Mouse (Mus musculus): ENCODE measurements around the gene Cdc42bpb. TPM values are rescaled to one million over a fixed set of nuclear protein-coding genes. Genes with fewer than 3 reads are reported as not detected.

Cdc42bpb gene
- polyA plus RNA-seq, 1 experiment from 2014 or later: 25.6 TPM

DNA sequence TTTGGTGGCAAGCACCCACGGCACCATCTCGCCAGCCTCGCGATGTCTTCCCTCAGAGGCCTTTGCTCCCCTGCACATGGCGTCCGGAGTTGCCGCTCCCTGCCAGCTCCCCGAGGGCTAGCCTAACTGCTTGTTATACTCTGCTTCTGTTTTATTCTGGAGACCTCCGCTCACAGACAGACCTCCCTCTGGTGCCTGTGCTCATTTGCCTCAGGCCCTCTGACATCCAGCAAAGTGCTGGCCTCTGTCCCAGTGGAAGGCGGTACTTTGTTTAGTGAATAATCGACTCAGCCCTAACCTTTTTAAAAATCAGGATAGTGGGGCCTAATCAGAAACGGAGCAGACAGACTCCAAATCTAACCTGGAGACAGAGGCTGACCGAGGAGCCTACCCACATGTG is 55.7 kb downstream of the Cdc42bpb start:
- ATAC-seq (ENCODE audit: insufficient number of reproducible peaks, insufficient read depth, low FRiP score, low TSS enrichment, low read depth): no peak
- Histone ChIP-seq H3K9me3 (no peaks in the 10 kb centered on the region), H3K36me3 (peaks cover 100% of the 10 kb centered on the region), H3K4me2 (no peak overlapping the region), H3K27me3 (no peaks in the 10 kb centered on the region), H3K4me3 (replicated peaks) (no peak overlapping the region), H3K4me1 (replicated peaks) (no peaks in the 10 kb centered on the region), H3K27ac (no peak overlapping the region), H3K9ac (replicated peaks) (no peak overlapping the region)
- 93% methylated on average over 13 of the region's 13 CpGs for WGBS

DNA sequence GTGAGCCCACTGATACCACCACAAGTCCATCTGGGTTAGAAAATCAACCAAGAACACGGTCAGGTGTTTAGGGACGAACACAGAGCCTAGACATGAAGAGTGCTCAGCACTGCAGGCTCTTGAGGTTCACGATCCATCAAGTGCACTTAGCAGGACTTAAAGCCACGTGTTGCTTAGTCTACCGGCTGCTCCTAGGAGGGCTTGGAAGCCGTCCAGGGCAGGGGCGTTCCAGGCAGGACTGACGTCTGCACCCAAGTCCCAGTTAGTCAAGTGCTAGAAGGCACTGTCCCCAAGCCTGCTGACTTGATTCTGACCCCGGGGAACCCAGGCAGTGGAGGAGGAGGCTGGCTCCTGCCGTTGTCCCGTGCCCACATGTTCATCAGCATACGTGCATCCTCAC is 57.0 kb downstream of the Cdc42bpb start:
- H3K4me1 ChIP-seq (replicated peaks): no peaks in the 10 kb centered on the region
- WGBS: 93% methylated on average over 12 of the region's 12 CpGs
- H3K4me3 ChIP-seq (replicated peaks): no peak overlapping the region
- no peak overlapping the region for H3K27ac ChIP-seq
- peaks cover 100% of the 10 kb centered on the region for H3K36me3 ChIP-seq
- H3K4me2 ChIP-seq: no peak overlapping the region
- no peaks in the 10 kb centered on the region for H3K9me3 ChIP-seq
- H3K9ac ChIP-seq (replicated peaks): no peak overlapping the region
- ATAC-seq (ENCODE audit: insufficient number of reproducible peaks, insufficient read depth, low FRiP score, low TSS enrichment, low read depth): no peak
- no peaks in the 10 kb centered on the region for H3K27me3 ChIP-seq

DNA sequence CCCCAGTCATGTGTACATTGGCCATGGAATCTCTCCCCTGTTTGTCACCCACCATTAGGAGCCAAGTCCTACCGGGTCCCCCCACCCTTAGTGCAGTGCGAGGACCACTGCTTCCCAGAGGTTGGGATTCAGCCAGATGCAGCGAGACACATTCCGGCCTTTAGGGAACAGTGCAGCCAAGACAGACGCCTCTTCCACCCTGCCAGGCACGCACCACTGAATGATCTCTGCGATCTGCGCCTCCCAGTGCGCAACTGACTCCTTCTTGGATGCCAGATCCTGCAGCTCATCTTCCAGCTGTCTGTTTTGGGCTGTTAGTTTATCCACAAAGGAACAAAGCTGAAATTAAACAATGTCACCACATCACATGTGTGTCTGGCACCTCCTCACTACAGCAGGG is 59.8 kb downstream of the Cdc42bpb start:
- Histone ChIP-seq H3K4me2 (no peak overlapping the region), H3K9ac (replicated peaks) (no peak overlapping the region), H3K9me3 (no peaks in the 10 kb centered on the region), H3K36me3 (peaks cover 99% of the 10 kb centered on the region), H3K4me3 (replicated peaks) (no peak overlapping the region), H3K27me3 (no peaks in the 10 kb centered on the region), H3K4me1 (replicated peaks) (no peaks in the 10 kb centered on the region), H3K27ac (no peak overlapping the region)
- WGBS: 93% methylated on average over 9 of the region's 9 CpGs
- ATAC-seq (ENCODE audit: insufficient number of reproducible peaks, insufficient read depth, low FRiP score, low TSS enrichment, low read depth): no peak

DNA sequence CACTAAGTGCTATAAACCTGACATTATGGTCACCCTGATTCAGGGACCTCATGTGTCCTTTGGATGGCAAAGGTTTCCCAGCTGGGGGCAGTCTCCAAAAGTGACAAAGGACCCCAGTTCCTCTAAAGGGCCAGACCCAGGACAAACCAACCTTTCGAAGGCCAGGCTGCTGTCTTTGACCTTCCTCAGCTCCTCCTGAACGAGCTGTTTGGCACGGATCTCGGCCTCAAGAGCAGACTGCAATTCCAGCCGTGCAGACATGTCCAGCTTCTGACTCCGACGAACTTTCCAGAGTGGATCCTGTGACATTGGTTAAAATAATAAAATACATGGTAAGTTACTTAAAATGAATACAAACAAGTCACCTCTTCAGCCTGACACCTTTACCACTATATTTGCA is 63.2 kb downstream of the Cdc42bpb start:
- peaks cover 99% of the 10 kb centered on the region for H3K36me3 ChIP-seq

DNA sequence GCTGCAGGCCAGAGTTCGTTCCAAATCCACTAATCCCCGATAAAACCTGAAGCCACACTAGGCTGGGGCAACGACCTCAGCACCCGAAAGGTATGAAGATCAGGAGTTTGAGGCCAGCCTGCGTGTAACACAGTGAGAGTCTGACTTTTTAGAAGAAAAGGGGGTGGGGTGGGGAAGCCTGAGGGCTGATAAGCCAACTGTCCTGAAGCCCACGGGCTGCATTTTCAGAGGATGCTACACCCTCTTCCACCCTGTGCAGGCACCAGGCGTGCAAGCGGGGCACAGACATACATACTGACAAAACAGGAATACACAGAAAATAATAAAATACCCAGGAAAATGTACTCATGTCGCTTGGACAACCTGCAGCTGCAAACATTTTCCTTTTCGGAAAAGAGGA is 65.7 kb downstream of the Cdc42bpb start:
- Histone ChIP-seq H3K27me3 (no peaks in the 10 kb centered on the region), H3K36me3 (peaks cover 97% of the 10 kb centered on the region), H3K4me3 (replicated peaks) (no peak overlapping the region), H3K9ac (replicated peaks) (no peak overlapping the region), H3K4me1 (replicated peaks) (no peaks in the 10 kb centered on the region), H3K27ac (no peak overlapping the region), H3K4me2 (no peak overlapping the region), H3K9me3 (no peaks in the 10 kb centered on the region)
- no peak for ATAC-seq (ENCODE audit: insufficient number of reproducible peaks, insufficient read depth, low FRiP score, low TSS enrichment, low read depth)
- 94% methylated on average over 10 of the region's 10 CpGs for WGBS

More for the DNA sequence above, 63.2 kb downstream of the Cdc42bpb start:
- Histone ChIP-seq H3K27ac (no peak overlapping the region), H3K9me3 (no peaks in the 10 kb centered on the region), H3K4me2 (no peak overlapping the region), H3K9ac (replicated peaks) (no peak overlapping the region), H3K4me3 (replicated peaks) (no peak overlapping the region), H3K27me3 (no peaks in the 10 kb centered on the region), H3K4me1 (replicated peaks) (no peaks in the 10 kb centered on the region)
- ATAC-seq (ENCODE audit: insufficient number of reproducible peaks, insufficient read depth, low FRiP score, low TSS enrichment, low read depth): no peak
- WGBS: 93% methylated on average over 7 of the region's 7 CpGs

DNA sequence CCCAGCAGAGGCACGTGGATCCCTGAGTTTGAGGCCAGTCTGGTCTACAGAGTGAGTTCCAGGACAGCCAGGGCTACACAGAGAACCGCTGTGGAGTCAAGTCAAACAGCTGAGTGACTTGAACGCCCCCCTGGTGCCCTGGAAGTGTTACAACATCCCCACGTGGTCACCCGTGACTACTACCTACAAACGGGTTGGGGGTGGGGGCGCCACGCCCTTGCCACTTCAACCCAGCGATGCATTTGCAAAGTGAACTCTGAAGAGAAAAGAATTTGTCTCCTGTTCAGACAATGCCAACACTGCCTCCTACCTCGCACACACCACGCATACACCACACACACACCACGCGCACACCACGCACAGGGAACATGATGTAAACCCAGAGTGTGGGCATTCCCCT is 67.6 kb downstream of the Cdc42bpb start:
- H3K27me3 ChIP-seq: no peaks in the 10 kb centered on the region
- no peaks in the 10 kb centered on the region for H3K9me3 ChIP-seq
- 91% methylated on average over 14 of the region's 14 CpGs for WGBS
- no peak overlapping the region for H3K27ac ChIP-seq
- no peak overlapping the region for H3K4me2 ChIP-seq
- no peak for ATAC-seq (ENCODE audit: insufficient number of reproducible peaks, insufficient read depth, low FRiP score, low TSS enrichment, low read depth)
- no peaks in the 10 kb centered on the region for H3K4me1 ChIP-seq (replicated peaks)
- no peak overlapping the region for H3K4me3 ChIP-seq (replicated peaks)
- peaks cover 97% of the 10 kb centered on the region for H3K36me3 ChIP-seq
- H3K9ac ChIP-seq (replicated peaks): no peak overlapping the region

- no peaks in the 10 kb centered on the region for H3K9me3 ChIP-seq
- no peaks in the 10 kb centered on the region for H3K27me3 ChIP-seq
- WGBS: 78% methylated on average over 12 of the region's 12 CpGs
- no peaks in the 10 kb centered on the region for H3K4me1 ChIP-seq (replicated peaks)
- H3K9ac ChIP-seq (replicated peaks): no peak overlapping the region
- no peak overlapping the region for H3K27ac ChIP-seq
- no peak overlapping the region for H3K4me2 ChIP-seq
- no peak overlapping the region for H3K4me3 ChIP-seq (replicated peaks)
- H3K36me3 ChIP-seq: peaks cover 97% of the 10 kb centered on the region
- ATAC-seq (ENCODE audit: insufficient number of reproducible peaks, insufficient read depth, low FRiP score, low TSS enrichment, low read depth): no peak
Measured at GRCm38 (mm10) chr12:111309256-111309655, 68.3 kb downstream of the Cdc42bpb start.

DNA sequence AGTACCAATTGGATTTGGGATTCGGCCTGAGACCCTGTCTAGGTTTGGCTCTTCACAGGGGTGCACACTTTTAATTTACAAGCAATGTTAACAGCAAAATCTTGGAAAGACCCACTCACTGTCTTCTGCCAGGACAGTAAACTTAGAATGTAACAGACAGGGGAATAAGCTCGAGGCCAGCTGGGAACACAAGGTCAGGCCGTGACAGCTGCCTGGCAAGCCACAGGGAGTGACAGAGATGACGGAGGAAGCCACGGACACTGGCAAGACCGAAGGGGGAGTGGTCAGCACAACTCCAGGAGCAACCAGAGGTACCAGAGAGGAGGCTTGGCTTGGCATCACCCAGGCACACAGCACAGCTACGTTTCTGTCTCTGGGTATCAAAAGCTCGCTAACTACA is 70.7 kb downstream of the Cdc42bpb start:
- H3K4me3 ChIP-seq (replicated peaks): no peak overlapping the region

GRCm38 (mm10) chr12:111303702-111304337 is 73.7 kb downstream of the Cdc42bpb start:
- Histone ChIP-seq H3K4me2 (no peak overlapping the region), H3K27ac (no peak overlapping the region), H3K4me3 (replicated peaks) (no peak overlapping the region), H3K36me3 (peaks cover 94% of the 10 kb centered on the region), H3K27me3 (no peaks in the 10 kb centered on the region), H3K4me1 (replicated peaks) (no peaks in the 10 kb centered on the region), H3K9ac (replicated peaks) (no peak overlapping the region), H3K9me3 (no peaks in the 10 kb centered on the region)
- WGBS: 86% methylated on average over 8 of the region's 8 CpGs
- no peak for ATAC-seq (ENCODE audit: insufficient number of reproducible peaks, insufficient read depth, low FRiP score, low TSS enrichment, low read depth)

More for the DNA sequence above, 70.7 kb downstream of the Cdc42bpb start:
- H3K27me3 ChIP-seq: no peaks in the 10 kb centered on the region
- no peaks in the 10 kb centered on the region for H3K9me3 ChIP-seq
- no peak for ATAC-seq (ENCODE audit: insufficient number of reproducible peaks, insufficient read depth, low FRiP score, low TSS enrichment, low read depth)
- H3K4me2 ChIP-seq: no peak overlapping the region
- no peak overlapping the region for H3K27ac ChIP-seq
- no peak overlapping the region for H3K9ac ChIP-seq (replicated peaks)
- 89% methylated on average over 8 of the region's 8 CpGs for WGBS
- H3K4me1 ChIP-seq (replicated peaks): no peaks in the 10 kb centered on the region
- peaks cover 98% of the 10 kb centered on the region for H3K36me3 ChIP-seq

- Histone ChIP-seq H3K27ac (no peak overlapping the region), H3K4me3 (replicated peaks) (no peak overlapping the region), H3K9me3 (no peaks in the 10 kb centered on the region), H3K27me3 (no peaks in the 10 kb centered on the region), H3K4me2 (no peak overlapping the region), H3K36me3 (peaks cover 96% of the 10 kb centered on the region), H3K9ac (replicated peaks) (no peak overlapping the region), H3K4me1 (replicated peaks) (no peaks in the 10 kb centered on the region)
- ATAC-seq (ENCODE audit: insufficient number of reproducible peaks, insufficient read depth, low FRiP score, low TSS enrichment, low read depth): no peak
- WGBS: 96% methylated on average over 14 of the region's 14 CpGs
Measured at GRCm38 (mm10) chr12:111302018-111302345, 75.5 kb downstream of the Cdc42bpb start.

GRCm38 (mm10) chr12:111301322-111302017 is 76.0 kb downstream of the Cdc42bpb start:
- ATAC-seq (ENCODE audit: insufficient number of reproducible peaks, insufficient read depth, low FRiP score, low TSS enrichment, low read depth): no peak
- Histone ChIP-seq H3K4me2 (no peak overlapping the region), H3K27ac (no peak overlapping the region), H3K4me1 (replicated peaks) (no peaks in the 10 kb centered on the region), H3K4me3 (replicated peaks) (no peak overlapping the region), H3K9ac (replicated peaks) (no peak overlapping the region), H3K9me3 (no peaks in the 10 kb centered on the region), H3K36me3 (peaks cover 96% of the 10 kb centered on the region), H3K27me3 (no peaks in the 10 kb centered on the region)
- WGBS: 95% methylated on average over 27 of the region's 27 CpGs

- Histone ChIP-seq H3K27ac (no peak overlapping the region), H3K4me3 (replicated peaks) (no peak overlapping the region), H3K4me2 (no peak overlapping the region), H3K9me3 (no peaks in the 10 kb centered on the region), H3K27me3 (no peaks in the 10 kb centered on the region), H3K4me1 (replicated peaks) (peaks cover 15% of the 10 kb centered on the region), H3K36me3 (peaks cover 77% of the 10 kb centered on the region), H3K9ac (replicated peaks) (peak overlapping the region; percentile 5; the same call in 1 of the 2 replicates)
- no peak for ATAC-seq (ENCODE audit: insufficient number of reproducible peaks, insufficient read depth, low FRiP score, low TSS enrichment, low read depth)
- WGBS: 88% methylated on average over 12 of the region's 12 CpGs
Measured at GRCm38 (mm10) chr12:111293025-111293424, 84.5 kb downstream of the Cdc42bpb start.

Measured in limb, embryonic 12.5 days (tissue).